Mouse (Mus musculus) Patski (cell line): Measurements from ENCODE around the gene Negr1. TPM values are rescaled to one million over a fixed set of nuclear protein-coding genes. Genes with fewer than 3 reads are reported as not detected.

Experiments
- ATAC-seq: fragments of 100-300 bp; one replicate; pipeline ENCODE4 v1.8.0; 2021
- CTCF ChIA-PET: fragments of 350-600 bp; sonication (Branson Sonifier 250); formaldehyde crosslinking; loops from one replicate; lab custom pipeline; 2022; ENCODE audit warnings: inconsistent platforms; lab: Charles Lee
- POLR2A ChIA-PET: fragments of 350-600 bp; sonication (Branson Sonifier 250); formaldehyde crosslinking; loops from one replicate; lab custom pipeline; 2022; ENCODE audit warnings: antibody characterized with exemption, inconsistent platforms; lab: Charles Lee
- DNase-seq: peaks from one replicate; pipeline ENCODE4 v3.0.0-alpha.2; 2011; ENCODE audit warnings: low read depth, low spot score
- H3K27me3 ChIP-seq: fragments of 371-371 bp; one replicate; pipeline ENCODE4 v1.5.1; 2021
- CTCF ChIP-seq: fragments of 100-300 bp; IDR thresholded peaks from one replicate; pipeline ENCODE4 v1.5.1; 2021
- in situ Hi-C: fragments of 300-500 bp; cut with MboI; formaldehyde crosslinking; loops from 3 replicates; pipeline ENCODE4 v1.11.1; 2018; ENCODE audit warnings: low pct_unique_long_range_greater_than_20kb, mixed read lengths
- polyA plus RNA-seq: library from polyadenylated mRNA; unstranded; gene quantifications from one replicate; pipeline ENCODE4 v1.2.3, GENCODE M21; 2021

The Negr1 gene
- polyA plus RNA-seq, 1 experiment from 2014 or later = 0.03 TPM

DNA sequence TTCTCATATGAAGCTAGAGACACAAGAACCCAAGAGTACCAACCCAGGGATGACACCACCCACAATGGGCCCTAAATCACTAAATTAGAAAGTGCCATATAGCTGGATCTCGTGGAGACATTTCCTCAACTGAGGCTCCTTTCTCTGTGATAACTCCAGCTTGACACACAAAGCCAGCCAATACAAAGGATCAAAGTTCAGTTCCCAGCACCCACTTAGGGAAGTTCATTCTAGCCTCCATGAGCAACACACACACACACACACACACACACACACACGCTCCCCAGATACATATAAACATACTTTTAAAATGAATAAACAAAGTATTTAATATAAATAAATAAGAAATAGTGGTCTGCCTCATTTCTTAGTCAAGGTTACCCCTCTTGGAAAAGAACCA is 369.4 kb downstream of the Negr1 start:
- POLR2A ChIA-PET = no interaction called here
- CTCF ChIA-PET = no interaction called here
- no peak for ATAC-seq
- DNase-seq = no peak
- in situ Hi-C loops = no loop called here
- TF ChIP-seq CTCF = no peak
- no peaks in the 10 kb centered on the region for H3K27me3 ChIP-seq

DNA sequence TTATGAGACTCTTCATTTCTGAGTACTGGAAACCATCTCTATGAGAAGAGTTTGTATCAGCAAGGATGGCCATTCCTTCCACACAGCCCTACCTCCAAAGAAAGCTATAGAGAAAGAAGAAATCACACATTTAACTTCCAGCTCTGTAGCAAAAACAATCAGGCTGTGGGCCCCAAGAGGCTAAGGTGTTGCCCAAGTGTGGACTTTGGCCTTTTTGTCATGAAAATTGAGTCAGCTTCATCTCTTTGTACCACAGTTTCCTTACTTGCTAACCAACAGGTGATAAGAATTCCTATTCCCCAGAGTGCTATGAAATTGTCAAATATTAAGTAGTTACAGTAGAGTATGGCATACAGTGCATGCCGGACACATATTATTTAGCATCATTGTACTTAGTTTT is 369.9 kb downstream of the Negr1 start:
- H3K27me3 ChIP-seq = no peaks in the 10 kb centered on the region
- TF ChIP-seq CTCF = no peak
- ATAC-seq (no peak), DNase-seq (no peak)
- ChIA-PET CTCF (no interaction called here), POLR2A (no interaction called here)
- in situ Hi-C loops = no loop called here

DNA sequence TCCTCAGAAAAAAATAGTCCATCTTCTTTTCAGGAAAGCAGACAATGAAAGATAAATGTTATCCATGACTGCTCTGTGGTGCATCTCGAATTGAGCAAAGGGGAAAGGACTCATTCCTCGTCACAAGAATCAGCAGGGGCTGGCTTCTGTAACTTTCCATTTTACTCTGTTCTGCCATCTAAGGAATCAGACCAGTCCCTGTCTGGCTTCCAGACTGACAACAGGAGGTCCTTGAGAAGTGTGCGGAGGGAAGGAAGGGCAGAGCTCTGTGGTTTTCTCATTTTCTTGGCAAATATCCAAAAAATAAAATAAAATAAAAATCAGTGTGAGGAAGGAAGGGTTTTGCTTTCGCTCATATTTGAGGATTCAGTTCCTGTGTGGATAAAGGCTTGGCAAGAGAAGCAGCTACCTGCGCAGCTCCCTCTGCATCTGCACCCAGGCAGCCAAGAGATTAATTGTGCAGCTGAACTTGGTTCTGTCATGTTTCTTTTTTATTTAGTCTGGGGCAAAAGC is 373.2 kb downstream of the Negr1 start:
- TF ChIP-seq CTCF = no peak
- no peak for ATAC-seq
- ChIA-PET CTCF (no interaction called here), POLR2A (no interaction called here)
- in situ Hi-C loops = no loop called here
- H3K27me3 ChIP-seq = no peaks in the 10 kb centered on the region
- DNase-seq = no peak

DNA sequence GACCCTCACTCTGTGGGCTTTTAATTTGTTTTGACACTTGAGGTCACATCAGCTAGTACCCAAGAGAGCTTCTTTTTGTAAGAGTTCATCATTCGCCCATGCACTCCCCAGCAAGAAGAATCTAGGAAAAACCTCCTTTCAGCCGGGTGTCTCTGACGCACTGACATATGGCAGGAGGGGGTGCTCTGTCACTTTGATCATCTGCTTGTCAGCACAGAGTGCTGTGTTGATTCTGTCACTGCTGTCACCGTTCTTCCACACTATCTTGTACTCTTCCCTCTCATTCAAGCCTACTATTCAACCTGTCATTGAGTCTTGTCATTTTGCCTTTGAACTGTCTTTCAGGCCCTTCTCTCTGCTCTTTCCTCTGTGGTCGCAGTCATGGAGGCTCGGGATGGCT is 385.8 kb downstream of the Negr1 start:
- in situ Hi-C loops = no loop called here
- H3K27me3 ChIP-seq = no peaks in the 10 kb centered on the region
- TF ChIP-seq CTCF = no peak
- CTCF ChIA-PET = no interaction called here
- POLR2A ChIA-PET = no interaction called here
- DNase-seq = no peak
- ATAC-seq = no peak

DNA sequence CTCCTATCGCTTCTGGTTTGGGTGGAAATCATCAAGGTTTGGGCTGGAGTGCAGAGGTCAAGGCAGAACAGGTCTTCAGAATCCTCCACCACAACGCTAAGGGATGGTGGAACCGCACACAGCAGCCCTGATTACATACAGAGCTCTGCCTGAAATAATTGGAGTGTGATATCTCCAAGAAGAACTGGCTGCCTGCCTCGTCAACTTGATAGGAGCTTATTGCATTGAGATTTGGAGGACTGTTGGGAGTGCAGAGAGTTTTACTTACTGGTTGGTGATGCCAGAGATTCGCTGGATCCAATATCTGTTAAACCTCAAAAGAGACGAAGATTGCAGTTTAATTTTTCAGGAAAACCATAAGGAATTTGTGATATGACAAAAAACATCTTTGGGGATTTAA is 391.4 kb downstream of the Negr1 start:
- H3K27me3 ChIP-seq = no peaks in the 10 kb centered on the region
- in situ Hi-C loops = no loop called here
- ATAC-seq (no peak), DNase-seq (no peak)
- ChIA-PET POLR2A (no interaction called here), CTCF (no interaction called here)
- no peak for TF ChIP-seq CTCF

DNA sequence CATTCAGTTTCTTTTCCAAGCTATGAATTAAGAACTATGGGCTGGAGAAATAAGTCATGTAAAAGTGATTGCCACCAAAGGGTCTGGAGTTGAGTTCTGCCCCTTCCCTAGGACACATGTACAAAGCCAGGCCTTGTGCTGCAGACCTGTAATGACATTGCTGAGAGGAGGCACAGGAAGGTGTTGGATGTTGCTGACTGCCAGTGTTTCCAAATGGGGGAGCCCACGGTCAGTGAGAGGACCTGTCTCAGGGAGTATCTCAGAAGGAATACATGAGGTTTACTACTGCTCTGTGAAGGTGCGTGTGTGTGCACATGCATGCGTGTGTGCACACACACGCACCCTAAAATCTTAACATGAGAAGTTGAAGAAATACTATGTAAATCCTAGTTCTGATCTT is 393.5 kb downstream of the Negr1 start:
- in situ Hi-C loops = no loop called here
- DNase-seq = no peak
- H3K27me3 ChIP-seq = no peaks in the 10 kb centered on the region
- ATAC-seq = no peak
- CTCF ChIA-PET = interaction anchor here (1.6 kb wide), 1 partner anchor 16 kb away, joined by 3 read pairs; no protein-coding TSS in a partner anchor
- TF ChIP-seq CTCF = no peak
- POLR2A ChIA-PET = no interaction called here

DNA sequence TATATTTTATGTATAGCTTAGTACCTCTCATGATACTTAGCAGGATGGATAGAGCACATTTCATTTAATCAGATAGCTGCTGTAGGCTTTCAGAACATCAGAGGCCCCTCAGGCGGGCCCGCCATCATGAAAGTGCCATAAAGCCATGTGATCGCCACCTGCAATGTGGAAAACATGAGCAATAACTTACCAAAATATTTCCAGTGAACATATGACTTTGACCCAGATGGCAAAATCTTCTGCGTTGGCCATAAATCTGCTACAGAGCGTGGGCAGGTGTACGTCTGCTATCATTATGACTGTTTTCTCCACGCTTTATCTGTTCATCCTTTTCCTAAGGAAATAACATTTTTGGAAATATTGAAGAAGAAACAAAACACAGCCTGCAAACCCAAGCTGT is 397.0 kb downstream of the Negr1 start:
- H3K27me3 ChIP-seq = no peaks in the 10 kb centered on the region
- POLR2A ChIA-PET = no interaction called here
- ATAC-seq (no peak), DNase-seq (no peak)
- CTCF ChIA-PET = no interaction called here
- TF ChIP-seq CTCF = no peak
- in situ Hi-C loops = no loop called here

DNA sequence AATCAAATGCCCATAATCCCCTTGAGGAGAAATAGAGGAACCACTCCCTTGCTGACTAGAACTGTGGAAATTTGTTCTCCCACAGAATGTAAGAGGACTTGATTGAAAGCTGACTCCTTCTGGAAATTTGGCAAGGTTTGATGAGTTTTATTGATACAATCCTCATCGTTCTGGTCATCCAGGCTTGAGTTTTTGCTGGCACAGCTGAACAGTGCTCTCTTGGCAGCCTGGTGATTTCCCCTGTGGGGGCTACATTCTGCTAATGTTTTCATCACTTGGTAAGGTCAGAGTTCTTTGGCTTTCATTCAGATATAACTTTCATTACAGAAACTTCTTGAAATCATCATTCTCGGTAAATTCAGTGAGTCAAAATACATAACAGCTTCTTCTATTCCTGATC is 407.2 kb downstream of the Negr1 start:
- DNase-seq (no peak), ATAC-seq (no peak)
- H3K27me3 ChIP-seq = no peaks in the 10 kb centered on the region
- ChIA-PET POLR2A (no interaction called here), CTCF (interaction anchor here (1.0 kb wide), 1 partner anchor 17 kb away, joined by 3 read pairs; no protein-coding TSS in a partner anchor)
- TF ChIP-seq CTCF = no peak
- in situ Hi-C loops = no loop called here

DNA sequence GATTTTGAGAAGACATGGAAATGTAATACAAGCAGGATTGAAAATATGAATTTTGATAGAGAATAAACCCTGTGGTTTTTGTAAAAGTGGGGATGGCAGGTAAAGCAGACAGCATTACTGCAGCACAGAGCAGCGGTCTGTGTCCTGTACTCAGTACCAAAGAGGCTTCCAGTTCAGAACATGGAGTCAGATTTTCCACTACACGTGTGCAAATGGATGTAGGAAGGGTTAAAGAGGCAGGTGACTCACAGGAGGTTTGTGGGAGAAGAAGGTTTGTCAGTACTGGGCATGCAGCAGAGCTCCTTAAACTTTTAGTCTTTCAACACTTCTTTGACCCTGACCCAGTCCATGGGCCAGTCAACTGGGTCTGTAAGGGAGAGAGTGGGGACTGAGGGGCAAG is 409.5 kb downstream of the Negr1 start:
- H3K27me3 ChIP-seq = no peaks in the 10 kb centered on the region
- CTCF ChIA-PET = interaction anchor here (1.4 kb wide), 1 partner anchor 15 kb away, joined by 3 read pairs; no protein-coding TSS in a partner anchor
- ATAC-seq (no peak), DNase-seq (no peak)
- in situ Hi-C loops = no loop called here
- POLR2A ChIA-PET = no interaction called here
- no peak for TF ChIP-seq CTCF

DNA sequence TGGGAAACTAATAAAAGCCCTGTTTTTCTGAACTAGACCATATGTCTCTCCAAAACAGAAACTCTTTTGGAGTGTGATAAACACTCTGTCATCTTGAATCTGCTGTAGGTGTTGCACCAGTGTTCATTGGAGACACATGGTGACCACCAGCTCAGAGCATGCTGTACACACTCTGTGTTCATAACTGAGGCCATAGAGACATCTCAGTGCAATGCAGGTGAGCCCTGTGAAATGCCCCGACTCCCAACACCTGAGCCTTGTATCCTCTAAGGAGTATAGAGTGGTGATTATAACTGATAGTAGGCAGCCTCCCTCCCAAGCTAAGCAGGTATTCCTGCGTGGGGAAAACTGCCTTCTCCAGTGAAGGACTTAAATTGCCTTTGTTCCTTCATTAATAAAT is 415.2 kb downstream of the Negr1 start:
- no peak for TF ChIP-seq CTCF
- H3K27me3 ChIP-seq = no peaks in the 10 kb centered on the region
- ChIA-PET CTCF (no interaction called here), POLR2A (no interaction called here)
- ATAC-seq (no peak), DNase-seq (no peak)
- in situ Hi-C loops = no loop called here

DNA sequence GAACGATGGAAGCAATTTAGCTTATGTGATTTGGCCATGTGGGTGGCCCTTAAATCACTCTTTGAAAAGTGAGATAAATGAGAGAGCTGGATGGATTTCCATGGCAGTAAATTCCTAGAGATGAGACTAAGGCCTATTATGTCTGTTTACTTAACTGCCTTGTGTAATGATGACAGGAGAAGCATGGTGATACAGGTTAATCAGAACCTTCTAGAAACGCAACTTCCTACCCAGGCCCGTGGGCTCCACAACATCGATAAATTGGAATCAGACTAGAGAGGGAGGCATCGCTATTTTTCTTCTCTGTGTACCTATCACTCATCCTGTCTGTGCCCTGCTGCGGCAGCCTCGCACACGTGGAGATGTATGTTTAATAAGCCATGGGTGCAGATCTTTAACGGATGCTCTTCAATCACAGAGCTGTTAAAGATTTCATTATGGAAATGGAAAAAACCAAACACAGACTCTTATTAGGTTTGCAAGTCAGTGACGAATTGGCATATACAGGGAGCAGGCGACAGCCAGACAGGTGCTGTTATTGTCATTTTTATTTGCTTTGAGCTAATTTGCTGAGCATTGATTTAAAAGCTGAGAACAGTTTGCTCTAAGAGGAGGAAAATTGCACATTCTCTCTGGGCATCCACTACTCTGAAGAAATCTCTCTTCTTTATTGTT is 418.6 kb downstream of the Negr1 start:
- CTCF ChIA-PET = no interaction called here
- in situ Hi-C loops = no loop called here
- no peak for DNase-seq
- no peaks in the 10 kb centered on the region for H3K27me3 ChIP-seq
- ATAC-seq = no peak
- POLR2A ChIA-PET = no interaction called here
- no peak for TF ChIP-seq CTCF

DNA sequence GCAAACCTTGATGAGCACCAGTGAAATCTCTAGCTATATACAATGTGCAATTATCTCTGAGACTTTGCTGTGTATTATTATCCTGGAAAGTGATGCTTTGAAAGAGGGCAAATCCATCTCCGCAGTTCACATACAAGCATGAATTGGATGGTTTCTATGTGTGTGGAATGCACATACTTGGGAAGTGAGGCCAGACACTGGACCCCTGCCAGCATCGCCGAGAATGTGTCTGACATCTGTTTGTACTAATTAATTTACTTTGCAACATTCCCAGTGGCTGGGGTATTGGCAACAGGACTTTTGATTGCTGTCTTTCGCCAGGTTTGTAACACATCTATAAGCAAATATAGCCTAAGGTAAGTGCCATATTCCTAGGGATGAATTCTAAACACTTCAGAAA is 420.5 kb downstream of the Negr1 start:
- ChIA-PET CTCF (no interaction called here), POLR2A (no interaction called here)
- TF ChIP-seq CTCF = no peak
- DNase-seq = no peak
- in situ Hi-C loops = no loop called here
- H3K27me3 ChIP-seq = no peaks in the 10 kb centered on the region
- no peak for ATAC-seq
